In genomic region chr7:81622793-81623192, GRCm38 (mm10) we compare ENCODE assay signal across 10 mouse cellular contexts.
"Had no signal": no experiment of that assay in that cellular context is flagged by ENCODE, and none has a peak within 500 bp of the region (broad histone marks: within the 10 kb centered on the region; RNA-seq: fewer than 3 reads in every experiment).

No protein-coding gene starts in this region.

- H3K4me2 ChIP-seq: limb, embryonic 15.5 days; liver, embryonic 12.5 days; lung, embryonic 14.5 days; midbrain, embryonic 11.5 days; midbrain, embryonic 15.5 days had no signal

- H3K36me3 ChIP-seq: limb, embryonic 15.5 days; midbrain, embryonic 15.5 days had no signal

- H3K9ac ChIP-seq: limb, embryonic 15.5 days; liver, embryonic 12.5 days; lung, embryonic 14.5 days; midbrain, embryonic 15.5 days had no signal

- ATAC-seq: liver, embryonic 12.5 days; midbrain, embryonic 15.5 days had no signal

- DNase-seq: kidney, postnatal 25 days; lung, embryonic 14.5 days; lung, postnatal 10 days; lung, postnatal 4 days; thymus, postnatal 4 days had no signal

- H3K4me1 ChIP-seq: limb, embryonic 15.5 days; liver, embryonic 12.5 days; midbrain, embryonic 15.5 days had no signal

- H3K9me3 ChIP-seq: limb, embryonic 15.5 days; midbrain, embryonic 15.5 days had no signal

- H3K27me3 ChIP-seq: limb, embryonic 15.5 days; liver, embryonic 12.5 days; midbrain, embryonic 15.5 days had no signal

- H3K27ac ChIP-seq: limb, embryonic 15.5 days; liver, embryonic 12.5 days; midbrain, embryonic 15.5 days; stomach, postnatal 0 days had no signal

- H3K4me3 ChIP-seq: limb, embryonic 15.5 days; liver, embryonic 12.5 days; midbrain, embryonic 15.5 days had no signal
